ENCODE assay signal across 9 mouse cellular contexts in genomic region chr1:106883812-106884211, GRCm38 (mm10). TPM values are rescaled to one million over a fixed set of nuclear protein-coding genes. Genes with fewer than 3 reads are reported as not detected.
A peak's percentile ranks its signal among the peaks of the same experiment; 100 is the strongest.
DNase-seq lines count a peak whose midpoint lies in the region; ATAC-seq and TF ChIP-seq lines count a peak whose summit lies in the region.
"Had no signal": no experiment of that assay in that cellular context is flagged by ENCODE, and none has a peak within 500 bp of the region (broad histone marks: within the 10 kb centered on the region; RNA-seq: fewer than 3 reads in every experiment).

No protein-coding gene starts in this region.

- H3K27ac ChIP-seq in kidney, postnatal 0 days = no peak overlapping the region

- WGBS in kidney, postnatal 0 days = 4% methylated on average over 2 of the region's 2 CpGs

- H3K9ac ChIP-seq in kidney, postnatal 0 days (ENCODE audit: low read depth, low read length) = no peak overlapping the region

- 0 out of 2 replicates have a peak, but pooled peaks have one; percentile 17 for ATAC-seq in kidney, postnatal 0 days (replicated peaks; ENCODE audit: low FRiP score, low read depth)

- H3K9me3 ChIP-seq in kidney, postnatal 0 days (replicated peaks; ENCODE audit: low read length) = no peaks in the 10 kb centered on the region
- H3K9me3 ChIP-seq in E14TG2a.4 (ENCODE audit: low read length) = no peaks in the 10 kb centered on the region
- no peaks in the 10 kb centered on the region for H3K9me3 ChIP-seq in megakaryocyte, embryonic 14.5 days

- intact Hi-C loops in left cerebral cortex, postnatal 36 days (cut with DNase I) = loop anchor here (5.0 to 10.0 kb wide), 2 partner anchors 87 to 129 kb away; partner anchors contain the start of genes Kdsr and Vps4b

- no peak overlapping the region for H3K4me2 ChIP-seq in kidney, postnatal 0 days (ENCODE audit: low read length)

- no peak overlapping the region for H3K4me3 ChIP-seq in kidney, postnatal 0 days (replicated peaks; ENCODE audit: low read depth, low read length)
- no peak overlapping the region for H3K4me3 ChIP-seq in E14TG2a.4 (replicated peaks; ENCODE audit: low read length)
- H3K4me3 ChIP-seq in megakaryocyte, embryonic 14.5 days (replicated peaks) = peak overlapping the region; percentile 68
- H3K4me3 ChIP-seq: erythroblast, embryonic 14.5 days had no signal

- DNase-seq in kidney, postnatal 0 days (ENCODE audit: low spot score) = peak; percentile 28
- DNase-seq in kidney, postnatal 10 days = no peak
- DNase-seq in R1 (ENCODE audit: low read depth, low spot score) = peak; percentile 51
- no peak for DNase-seq in B cell, adult 2 months
- DNase-seq in left cerebral cortex, postnatal 36 days (ENCODE audit: low spot score in 2 of 2) = no peak

- no peaks in the 10 kb centered on the region for H3K36me3 ChIP-seq in kidney, postnatal 0 days (ENCODE audit: insufficient read depth, low read length)
- H3K36me3 ChIP-seq in E14TG2a.4 (ENCODE audit: insufficient read depth, low read length) = no peaks in the 10 kb centered on the region
- no peaks in the 10 kb centered on the region for H3K36me3 ChIP-seq in megakaryocyte, embryonic 14.5 days (replicated peaks; ENCODE audit: low read length)

- TF ChIP-seq CTCF in kidney, postnatal 0 days (IDR thresholded peaks at IDR 0.05; ENCODE audit: low read depth) = peak; percentile 58
- peak; percentile 21; the same call in 1 of the 2 replicates for TF ChIP-seq CTCF in E14TG2a.4 (conservative IDR thresholded peaks at IDR 0.05; ENCODE audit: low read length)

- H3K27me3 ChIP-seq in kidney, postnatal 0 days (ENCODE audit: insufficient read depth, low read length) = no peaks in the 10 kb centered on the region
- no peaks in the 10 kb centered on the region for H3K27me3 ChIP-seq in E14TG2a.4 (ENCODE audit: insufficient read depth, low read length)
- H3K27me3 ChIP-seq in megakaryocyte, embryonic 14.5 days (replicated peaks) = peaks cover 5% of the 10 kb centered on the region

- H3K4me1 ChIP-seq in kidney, postnatal 0 days (replicated peaks; ENCODE audit: insufficient read depth, low read length) = no peaks in the 10 kb centered on the region
- H3K4me1 ChIP-seq in E14TG2a.4 (replicated peaks; ENCODE audit: low read depth, low read length) = no peaks in the 10 kb centered on the region
- H3K4me1 ChIP-seq in megakaryocyte, embryonic 14.5 days = peaks cover 25% of the 10 kb centered on the region

RNA-seq across cellular contexts. Expression of gene Serpinb5, which starts 22.8 kb away (rescaled TPM):
- polyA plus RNA-seq in kidney, postnatal 0 days (2015; fragmentation: Nextera tagmentation; extraction: Ambion mirVana) = 0.51 and 0.72 TPM in 2 replicates
- not detected in 2 replicates for polyA plus RNA-seq in megakaryocyte, embryonic 14.5 days (2012; ENCODE audit: insufficient read depth, low replicate concordance)
- not detected for total RNA-seq in left cerebral cortex, postnatal 36 days (2021)
- polyA plus RNA-seq: erythroblast, embryonic 14.5 days; liver, embryonic 16.5 days had no signal

RNA-seq across cellular contexts. Expression of gene Serpinb12, which starts 50.4 kb away (rescaled TPM):
- 0.11 and 0.17 TPM in 2 replicates for polyA plus RNA-seq in kidney, postnatal 0 days (2015; fragmentation: Nextera tagmentation; extraction: Ambion mirVana)
- polyA plus RNA-seq in megakaryocyte, embryonic 14.5 days (2012; ENCODE audit: insufficient read depth, low replicate concordance) = 1.4 TPM in 1 of 2 replicates, not detected in the other
- not detected for total RNA-seq in left cerebral cortex, postnatal 36 days (2021)
- polyA plus RNA-seq: erythroblast, embryonic 14.5 days had no signal

Comparison
In these comparisons a context has a peak if more than half of its experiments do, and no peak if none do; other contexts are left out.
1. DNase-seq: peak in kidney, postnatal 0 days (single experiment) and R1 (single experiment); none in kidney, postnatal 10 days (single experiment), B cell, adult 2 months (0 of 2) and left cerebral cortex, postnatal 36 days (0 of 2).